Mouse (Mus musculus) liver (tissue): ENCODE results near the gene Tln2.
A peak's percentile ranks its signal among the peaks of the same experiment; 100 is the strongest.

Source experiments
- DNase-seq: peaks from one replicate; pipeline ENCODE4 v3.0.0-alpha.2; 2020; ENCODE audit warnings: mixed read lengths

Tln2 gene

GRCm38 (mm10) chr9:67195306-67195705, 364.2 kb downstream of the Tln2 start:
- DNase-seq, result no peak

GRCm38 (mm10) chr9:67191488-67192331, 367.8 kb downstream of the Tln2 start:
- DNase-seq, result no peak

GRCm38 (mm10) chr9:67187686-67188085, 371.8 kb downstream of the Tln2 start:
- DNase-seq, result no peak

GRCm38 (mm10) chr9:67187182-67187581, 372.3 kb downstream of the Tln2 start:
- no peak for DNase-seq

- DNase-seq, result no peak
These were observed 374.9 kb downstream of the Tln2 start for GRCm38 (mm10) chr9:67184556-67184955.

- no peak for DNase-seq
These were observed 376.0 kb downstream of the Tln2 start for GRCm38 (mm10) chr9:67183520-67183919.

GRCm38 (mm10) chr9:67182006-67182405, 377.5 kb downstream of the Tln2 start:
- no peak for DNase-seq

- DNase-seq, result no peak
These were observed 380.8 kb downstream of the Tln2 start for GRCm38 (mm10) chr9:67178709-67179108.

GRCm38 (mm10) chr9:67178203-67178602, 381.3 kb downstream of the Tln2 start:
- no peak for DNase-seq

- DNase-seq, result no peak
These were observed 383.4 kb downstream of the Tln2 start for GRCm38 (mm10) chr9:67176073-67176472.

- DNase-seq, result no peak
These were observed 385.7 kb downstream of the Tln2 start for GRCm38 (mm10) chr9:67173816-67174215.

GRCm38 (mm10) chr9:67173154-67173553, 386.3 kb downstream of the Tln2 start:
- no peak for DNase-seq

- DNase-seq, result no peak
These were observed 388.1 kb downstream of the Tln2 start for GRCm38 (mm10) chr9:67171409-67171808.

GRCm38 (mm10) chr9:67170759-67171158, 388.7 kb downstream of the Tln2 start:
- DNase-seq, result peak; percentile 42

GRCm38 (mm10) chr9:67170047-67170446, 389.5 kb downstream of the Tln2 start:
- no peak for DNase-seq
